Mouse (Mus musculus) erythroblast, embryonic 14.5 days (primary cell): Measurements from ENCODE around the gene Slc4a1. TPM values are rescaled to one million over a fixed set of nuclear protein-coding genes. Genes with fewer than 3 reads are reported as not detected.

Experiments
- H3K27me3 ChIP-seq: 2 replicates; pipeline ENCODE4 v1.6.1; 2012; ENCODE audit warnings: inconsistent platforms; ENCODE audit not compliant: control insufficient read depth
- H3K36me3 ChIP-seq: 2 replicates; pipeline ENCODE4 v1.6.1; 2012; ENCODE audit warnings: mild to moderate bottlenecking, inconsistent platforms; ENCODE audit not compliant: control insufficient read depth
- H3K4me1 ChIP-seq: 2 replicates; pipeline ENCODE4 v1.6.1; 2012; ENCODE audit warnings: inconsistent platforms; ENCODE audit not compliant: control insufficient read depth
- H3K4me3 ChIP-seq: replicated peaks from 2 replicates; pipeline ENCODE3; 2012; ENCODE audit warnings: moderate library complexity, mild to moderate bottlenecking, inconsistent platforms
- H3K9me3 ChIP-seq: 2 replicates; pipeline ENCODE4 v1.6.1; 2012; ENCODE audit warnings: low read length, inconsistent platforms, mixed read lengths; ENCODE audit not compliant: control insufficient read depth
- GATA1 ChIP-seq: IDR thresholded peaks from 2 replicates; pipeline ENCODE4 v1.6.1; 2012; ENCODE audit warnings: low read length, inconsistent platforms, mixed read lengths
- TAL1 ChIP-seq: IDR thresholded peaks from 3 replicates; pipeline ENCODE4 v1.6.1; 2012; ENCODE audit warnings: low read length, inconsistent platforms, mixed read lengths
- polyA plus RNA-seq: library from polyadenylated mRNA; stranded (reverse); fragments of >175 nt; gene quantifications from 2 replicates; pipeline ENCODE4 v1.2.3, GENCODE M21; 2012

The Slc4a1 gene
- polyA plus RNA-seq, 1 experiment: 575 TPM

GRCm38 (mm10) chr11:102323516-102323915, 42.5 kb downstream of the Slc4a1 start:
- Histone ChIP-seq H3K9me3 (no peaks in the 10 kb centered on the region), H3K4me3 (no peak overlapping the region), H3K27me3 (peaks cover 67% of the 10 kb centered on the region), H3K36me3 (no peaks in the 10 kb centered on the region), H3K4me1 (peaks cover 20% of the 10 kb centered on the region)
- no peak for TF ChIP-seq GATA1
- TF ChIP-seq TAL1: no peak

- peaks cover 3% of the 10 kb centered on the region; the same call in 1 of the 2 replicates for H3K36me3 ChIP-seq
- H3K9me3 ChIP-seq: no peaks in the 10 kb centered on the region
- peaks cover 19% of the 10 kb centered on the region for H3K4me1 ChIP-seq
- TF ChIP-seq GATA1: no peak
- TF ChIP-seq TAL1: no peak
- no peak overlapping the region for H3K4me3 ChIP-seq
- H3K27me3 ChIP-seq: peaks cover 54% of the 10 kb centered on the region
Measured at GRCm38 (mm10) chr11:102321931-102322330, 44.1 kb downstream of the Slc4a1 start.

DNA sequence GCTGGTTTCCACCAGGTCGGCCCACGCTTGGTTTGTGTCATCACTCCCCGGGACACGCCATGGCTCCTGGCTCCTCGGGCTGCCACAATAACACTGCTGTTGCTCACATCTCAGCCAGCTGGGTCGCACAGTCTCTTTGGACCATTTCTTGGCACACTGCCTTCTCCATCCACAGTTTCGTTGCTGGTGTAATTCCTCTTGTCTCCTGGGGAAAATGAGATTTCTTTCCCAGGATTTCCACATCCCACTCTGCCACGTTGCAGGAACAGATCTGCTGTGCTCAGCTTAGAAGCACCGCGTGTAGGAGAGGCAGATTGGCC, 45.4 kb downstream of the Slc4a1 start:
- Histone ChIP-seq H3K27me3 (peaks cover 42% of the 10 kb centered on the region), H3K36me3 (peaks cover 11% of the 10 kb centered on the region), H3K4me3 (peak overlapping the region; percentile 99), H3K4me1 (peaks cover 28% of the 10 kb centered on the region), H3K9me3 (no peaks in the 10 kb centered on the region)
- TF ChIP-seq TAL1 (no peak), GATA1 (no peak)

DNA sequence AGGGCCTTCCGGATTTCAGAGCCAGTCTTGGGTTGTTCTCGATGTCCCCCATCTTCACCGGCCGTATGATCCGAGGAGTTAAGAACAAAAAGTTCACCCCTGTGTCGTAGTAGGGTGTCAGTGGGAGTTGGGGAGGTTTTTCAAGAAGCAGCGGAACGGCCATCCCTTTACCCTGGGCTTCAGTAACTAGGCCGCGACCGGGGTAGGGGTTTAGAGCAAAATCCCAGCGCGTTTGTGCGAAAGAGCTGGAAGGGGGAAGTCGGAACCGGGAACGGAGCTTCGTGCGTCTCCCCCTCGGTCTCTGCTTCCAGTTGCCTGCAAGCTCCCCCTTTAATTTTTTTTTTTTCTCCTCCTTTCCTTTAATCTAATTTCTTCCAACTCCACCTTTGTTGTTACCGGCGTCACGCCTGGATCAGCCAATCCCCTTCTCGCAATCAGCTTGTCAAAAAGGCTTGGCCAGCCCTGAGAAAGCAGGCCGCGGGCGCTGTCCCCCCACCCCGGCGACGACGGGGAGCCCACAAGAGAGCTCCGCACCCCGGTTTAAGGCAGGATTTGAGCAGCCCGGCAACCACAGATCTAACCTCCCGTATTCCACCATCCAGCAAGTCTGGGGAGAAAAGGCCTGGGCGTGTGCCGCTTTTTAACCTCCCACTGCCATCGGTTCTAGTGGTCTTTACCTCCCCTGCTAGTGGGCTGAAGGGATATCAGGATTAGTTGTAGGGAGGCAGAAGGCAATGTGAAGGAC, 45.9 kb downstream of the Slc4a1 start:
- Histone ChIP-seq H3K4me3 (peak overlapping the region; percentile 99), H3K9me3 (no peaks in the 10 kb centered on the region), H3K4me1 (peaks cover 33% of the 10 kb centered on the region), H3K27me3 (peaks cover 42% of the 10 kb centered on the region), H3K36me3 (peaks cover 16% of the 10 kb centered on the region)
- TF ChIP-seq GATA1 (no peak), TAL1 (no peak)

- Histone ChIP-seq H3K9me3 (no peaks in the 10 kb centered on the region), H3K27me3 (peaks cover 36% of the 10 kb centered on the region), H3K4me1 (peaks cover 39% of the 10 kb centered on the region), H3K4me3 (peak within 1 kb of the TSS; percentile 99), H3K36me3 (peaks cover 24% of the 10 kb centered on the region)
- TF ChIP-seq TAL1 (no peak), GATA1 (no peak)
Measured at GRCm38 (mm10) chr11:102319410-102319792, 46.6 kb downstream of the Slc4a1 start, which contains the start of gene Ubtf. Ubtf (minus strand) TSS chr11:102319742.

GRCm38 (mm10) chr11:102318576-102319409, 47.2 kb downstream of the Slc4a1 start:
- TF ChIP-seq TAL1: no peak
- no peak for TF ChIP-seq GATA1
- no peaks in the 10 kb centered on the region for H3K9me3 ChIP-seq
- peak overlapping the region; percentile 99 for H3K4me3 ChIP-seq
- peaks cover 44% of the 10 kb centered on the region for H3K4me1 ChIP-seq
- H3K36me3 ChIP-seq: peaks cover 30% of the 10 kb centered on the region
- peaks cover 31% of the 10 kb centered on the region for H3K27me3 ChIP-seq

DNA sequence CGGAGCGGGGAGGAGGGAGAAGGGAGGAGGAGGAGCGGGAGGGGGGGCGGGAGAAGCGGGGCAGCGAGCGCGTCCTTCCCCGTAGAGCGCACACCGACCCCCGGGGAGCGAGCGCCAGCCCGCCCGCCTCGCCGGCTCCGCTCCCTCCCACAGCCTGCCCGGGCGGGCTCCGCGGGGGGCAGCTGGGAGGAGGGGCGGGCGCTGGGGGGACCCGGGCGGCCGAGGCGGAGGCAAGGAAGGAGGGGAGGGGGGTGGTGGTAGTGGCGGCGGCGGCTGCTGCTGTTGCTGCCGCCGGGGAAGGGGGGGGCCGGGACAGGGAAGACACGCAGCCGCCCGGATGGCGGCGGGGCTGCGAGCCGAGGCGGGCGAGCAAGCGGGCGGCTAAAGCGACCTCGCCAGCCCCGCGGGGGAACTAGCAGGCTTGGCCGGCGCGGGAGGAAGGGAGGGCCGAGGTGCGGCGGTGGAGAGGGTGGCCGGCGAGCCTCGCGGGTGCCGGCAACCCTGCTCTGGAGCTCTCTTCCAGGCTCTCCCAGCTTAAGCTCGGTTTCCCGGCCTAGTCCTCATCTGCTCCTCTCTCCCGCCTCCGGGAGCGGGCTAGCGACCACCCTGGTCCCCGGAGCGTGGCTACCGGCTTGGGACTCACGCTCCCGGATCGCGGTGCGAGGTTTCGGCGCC, 48.0 kb downstream of the Slc4a1 start:
- H3K9me3 ChIP-seq: no peaks in the 10 kb centered on the region
- peaks cover 48% of the 10 kb centered on the region for H3K4me1 ChIP-seq
- peak overlapping the region; percentile 99 for H3K4me3 ChIP-seq
- H3K27me3 ChIP-seq: peaks cover 23% of the 10 kb centered on the region
- TF ChIP-seq GATA1: no peak
- TF ChIP-seq TAL1: no peak
- peaks cover 37% of the 10 kb centered on the region for H3K36me3 ChIP-seq

DNA sequence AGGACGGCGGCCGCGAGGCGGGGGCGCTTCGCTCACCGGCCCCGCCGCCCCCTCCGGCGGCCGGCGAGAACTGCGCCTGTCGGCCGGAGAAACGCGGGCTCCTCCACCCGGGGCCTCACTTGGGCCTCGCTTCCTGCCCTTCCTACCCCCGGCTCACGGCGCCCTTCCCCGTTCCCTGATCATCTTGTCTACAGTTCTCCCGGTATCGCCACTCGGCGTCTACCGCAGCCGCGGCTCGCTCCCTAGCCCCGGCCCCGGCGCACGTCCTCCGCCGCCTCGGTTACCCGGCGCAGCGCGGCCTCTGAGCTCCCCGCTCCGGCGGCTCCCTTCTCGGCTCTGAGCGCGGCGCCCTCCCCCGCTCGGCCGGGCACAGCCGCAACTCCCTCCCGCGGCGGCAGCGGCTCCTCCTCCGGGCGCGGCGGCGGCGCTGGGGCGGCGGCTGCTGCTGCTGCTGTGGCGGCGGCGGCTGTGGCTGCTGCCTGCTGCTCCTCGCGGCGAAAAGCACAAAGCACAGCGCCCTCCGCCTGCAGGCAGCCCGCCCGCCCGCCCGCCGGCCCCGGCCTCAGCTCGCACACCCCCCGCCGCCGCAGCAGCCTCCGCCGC, 48.6 kb downstream of the Slc4a1 start:
- H3K36me3 ChIP-seq: peaks cover 44% of the 10 kb centered on the region
- peaks cover 54% of the 10 kb centered on the region for H3K4me1 ChIP-seq
- no peaks in the 10 kb centered on the region for H3K9me3 ChIP-seq
- TF ChIP-seq TAL1 (no peak), GATA1 (no peak)
- peak overlapping the region; percentile 99 for H3K4me3 ChIP-seq
- H3K27me3 ChIP-seq: peaks cover 19% of the 10 kb centered on the region
